Mouse (Mus musculus): ENCODE data around the gene Syce1l. TPM values are rescaled to one million over a fixed set of nuclear protein-coding genes. Genes with fewer than 3 reads are reported as not detected.

Syce1l gene
- 0.43 TPM in 1 of 2 replicates, not detected in the other for polyA plus RNA-seq (2015; fragmentation: Nextera tagmentation; extraction: Ambion mirVana)

DNA sequence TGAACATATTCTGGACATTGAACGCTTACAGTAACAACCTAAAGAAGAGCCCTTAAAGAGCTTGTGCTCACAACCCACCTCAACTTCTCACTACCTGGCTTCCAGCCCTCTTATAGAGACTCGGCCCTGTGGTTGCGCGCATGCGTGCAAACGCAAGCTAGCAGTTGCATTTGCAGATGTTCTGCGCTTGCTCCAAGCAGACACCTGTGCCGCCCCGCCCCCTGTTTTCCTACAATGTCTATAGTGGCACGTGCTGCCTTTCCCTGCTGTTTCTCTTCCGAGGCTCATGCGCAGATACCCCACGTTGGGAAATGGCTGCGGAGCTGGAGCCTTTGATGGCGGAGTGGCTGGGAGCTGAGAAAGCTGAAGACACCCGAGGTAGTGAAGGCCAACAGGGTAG lies at the start of gene Syce1l:
TSS of gene Syce1l (plus strand) at position 288 of the 400 bp plus-strand sequence.

DNA sequence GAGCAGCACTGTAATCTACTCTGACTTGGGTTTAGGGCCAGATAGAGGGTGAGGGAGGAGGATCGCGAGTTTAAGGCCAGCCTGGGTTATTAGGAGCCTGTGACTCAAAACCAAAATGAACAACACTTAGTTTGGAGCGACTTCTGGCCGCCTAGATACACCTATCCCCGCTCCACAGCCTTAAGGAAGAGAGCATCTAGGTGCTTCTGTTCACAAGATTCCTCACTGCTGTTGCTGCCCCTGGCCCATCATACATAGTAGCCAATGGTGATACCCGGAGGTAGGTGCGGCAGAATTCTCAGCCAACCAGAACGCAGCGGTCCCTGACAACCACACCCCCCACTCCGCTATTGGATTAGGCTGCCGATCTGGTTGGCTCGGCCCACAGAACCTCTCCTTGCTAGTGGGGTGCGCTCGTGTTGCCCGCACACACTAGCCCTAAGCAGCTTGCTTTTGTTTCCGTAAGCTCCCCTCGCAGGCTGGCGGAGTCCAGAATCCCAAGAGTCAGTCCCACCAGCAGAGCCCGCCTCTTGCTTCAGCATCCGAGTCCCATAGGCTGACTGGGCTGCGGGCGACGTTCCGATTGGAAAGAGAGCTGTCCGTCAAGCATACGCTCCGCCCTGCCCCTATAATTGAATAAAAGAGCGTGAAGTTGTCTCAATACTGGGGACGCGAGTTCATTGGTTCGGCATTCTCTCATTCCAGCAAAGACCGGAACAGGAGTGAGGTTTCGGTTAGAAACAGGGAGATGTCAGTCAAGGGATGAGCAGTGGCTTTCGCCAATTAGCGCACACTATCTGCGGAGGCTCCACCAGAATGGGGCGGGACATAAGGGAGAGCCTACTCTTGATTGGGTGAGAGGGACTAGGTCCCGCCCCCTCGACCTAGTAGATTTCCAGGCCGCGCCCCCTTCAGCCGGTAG lies 8.1 kb upstream of the Syce1l start, which contains the start of gene Mon1b:
TSS of gene Mon1b (plus strand) at position 918 of the 922 bp plus-strand sequence.

Other genes starting within 250 kb of the Syce1l start
- 6.1 and 7.7 TPM in 2 replicates for gene Mon1b, start 7.6 kb upstream of the Syce1l start, polyA plus RNA-seq (2015; fragmentation: Nextera tagmentation; extraction: Ambion mirVana)
- gene Adamts18, start 205.5 kb downstream of the Syce1l start, polyA plus RNA-seq (2015; fragmentation: Nextera tagmentation; extraction: Ambion mirVana): 2.5 and 3.3 TPM in 2 replicates